Mouse (Mus musculus) erythroblast, embryonic 14.5 days (primary cell): ENCODE results near the gene Gtpbp3.

Source experiments
- GATA1 ChIP-seq: IDR thresholded peaks from 2 replicates; pipeline ENCODE4 v1.6.1; 2012; ENCODE audit warnings: low read length, inconsistent platforms, mixed read lengths
- TAL1 ChIP-seq: IDR thresholded peaks from 3 replicates; pipeline ENCODE4 v1.6.1; 2012; ENCODE audit warnings: low read length, inconsistent platforms, mixed read lengths

DNA sequence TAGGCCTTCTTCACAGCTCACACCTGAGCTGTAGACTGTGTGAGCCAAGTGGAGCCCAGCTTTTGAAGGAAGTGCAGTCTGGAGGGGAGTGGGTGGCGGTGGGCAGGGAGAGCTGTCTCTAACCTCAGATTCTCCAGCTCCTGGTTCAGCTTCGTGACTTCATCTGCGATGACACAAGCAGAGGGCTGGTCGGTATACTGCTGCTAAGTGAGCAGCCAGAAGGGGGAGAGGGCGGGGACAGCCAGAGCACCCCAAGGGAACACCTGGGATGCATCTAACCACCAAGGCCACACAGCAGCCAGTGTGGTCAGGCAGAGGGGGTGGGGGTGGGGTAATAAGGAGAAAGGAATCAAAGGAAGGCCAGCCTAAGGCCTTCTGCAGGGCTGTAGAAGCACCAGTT lies 47.8 kb downstream of the Gtpbp3 start:
- TF ChIP-seq GATA1 (no peak), TAL1 (no peak)
